Mouse (Mus musculus) adrenal gland, adult 18-20 months (tissue): ENCODE measurements at regions not wholly inside any gene's neighbourhood (a gene's known extent, or its start where the extent isn't known, plus 50 kb on each side); places are given as distances from the start of the nearest gene placed in this dataset.

Experiments
- DNase-seq, 2 experiments: peaks; one replicate each; pipeline ENCODE4 v3.0.0; 2021 to 2022; ENCODE audit warnings: low spot score in 2 of 2

GRCm38 (mm10) chr9:46642696-46643095 is 322.9 kb upstream of the 4931429L15Rik start:
- peak; percentile 36 to 47 for DNase-seq

- no peak for DNase-seq
Observed at GRCm38 (mm10) chr9:46636261-46637010, 316.6 kb upstream of the 4931429L15Rik start.

GRCm38 (mm10) chr9:46633952-46634351 is 314.2 kb upstream of the 4931429L15Rik start:
- DNase-seq: no peak

GRCm38 (mm10) chr9:46632576-46632975 is 312.8 kb upstream of the 4931429L15Rik start:
- no peak for DNase-seq

- DNase-seq: no peak
Observed at GRCm38 (mm10) chr9:46622255-46622654, 302.5 kb upstream of the 4931429L15Rik start.

GRCm38 (mm10) chr9:46621851-46622250 is 302.1 kb upstream of the 4931429L15Rik start:
- no peak for DNase-seq

- DNase-seq: no peak
Observed at GRCm38 (mm10) chr9:46610101-46611005, 290.6 kb upstream of the 4931429L15Rik start.

GRCm38 (mm10) chr9:46608695-46609094 is 288.9 kb upstream of the 4931429L15Rik start:
- DNase-seq: no peak

GRCm38 (mm10) chr9:46600803-46601202 is 281.0 kb upstream of the 4931429L15Rik start:
- no peak for DNase-seq

GRCm38 (mm10) chr9:46599931-46600708 is 280.3 kb upstream of the 4931429L15Rik start:
- peak in 1 of 2 experiments; percentile 8 for DNase-seq

- DNase-seq: no peak
Observed at GRCm38 (mm10) chr9:46598518-46598917, 278.7 kb upstream of the 4931429L15Rik start.

- no peak for DNase-seq
Observed at GRCm38 (mm10) chr9:46593444-46593843, 273.7 kb upstream of the 4931429L15Rik start.

GRCm38 (mm10) chr9:46592908-46593307 is 273.1 kb upstream of the 4931429L15Rik start:
- DNase-seq: no peak

- no peak for DNase-seq
Observed at GRCm38 (mm10) chr9:46586818-46587217, 267.0 kb upstream of the 4931429L15Rik start.

- DNase-seq: no peak
Observed at GRCm38 (mm10) chr9:46581844-46582243, 262.1 kb upstream of the 4931429L15Rik start.

- DNase-seq: no peak
Observed at GRCm38 (mm10) chr9:46562301-46562700, 242.5 kb upstream of the 4931429L15Rik start.

- DNase-seq: no peak
Observed at GRCm38 (mm10) chr9:46558481-46558880, 238.7 kb upstream of the 4931429L15Rik start.

GRCm38 (mm10) chr9:46557781-46558180 is 238.0 kb upstream of the 4931429L15Rik start:
- no peak for DNase-seq

- DNase-seq: no peak
Observed at GRCm38 (mm10) chr9:46555156-46555555, 235.4 kb upstream of the 4931429L15Rik start.

- no peak for DNase-seq
Observed at GRCm38 (mm10) chr9:46554586-46555152, 234.9 kb upstream of the 4931429L15Rik start.

- no peak for DNase-seq
Observed at GRCm38 (mm10) chr9:46549416-46549815, 229.6 kb upstream of the 4931429L15Rik start.
